Mouse (Mus musculus) ES-Bruce4 (cell line): ENCODE results near the gene Cbfa2t2. TPM values are rescaled to one million over a fixed set of nuclear protein-coding genes. Genes with fewer than 3 reads are reported as not detected.

Experiments
- H3K27ac ChIP-seq: 2 replicates; pipeline ENCODE4 v1.5.1; 2012; ENCODE audit warnings: low read length, inconsistent platforms; ENCODE audit not compliant: insufficient read depth
- H3K27me3 ChIP-seq: 2 replicates; pipeline ENCODE4 v1.6.1; 2012; ENCODE audit warnings: mild to moderate bottlenecking, low read length, inconsistent platforms; ENCODE audit not compliant: control insufficient read depth, poor library complexity, insufficient read depth, severe bottlenecking
- H3K36me3 ChIP-seq: 2 replicates; pipeline ENCODE4 v1.6.1; 2012; ENCODE audit warnings: inconsistent platforms, mild to moderate bottlenecking, low read length, moderate library complexity; ENCODE audit not compliant: control insufficient read depth, poor library complexity, insufficient read depth, severe bottlenecking
- H3K4me1 ChIP-seq: one replicate; pipeline ENCODE4 v1.8.1; 2011; ENCODE audit warnings: low read length; ENCODE audit not compliant: control insufficient read depth, insufficient read depth
- H3K4me3 ChIP-seq: 2 replicates; pipeline ENCODE4 v1.5.1; 2011; ENCODE audit warnings: low read depth, mild to moderate bottlenecking, low read length
- H3K9ac ChIP-seq: 2 replicates; pipeline ENCODE4 v1.6.1; 2012; ENCODE audit warnings: low read depth, mild to moderate bottlenecking, inconsistent platforms; ENCODE audit not compliant: poor library complexity, severe bottlenecking
- H3K9me3 ChIP-seq: replicated peaks from 2 replicates; pipeline ENCODE4 v1.6.1; 2012; ENCODE audit warnings: mild to moderate bottlenecking, low read length, inconsistent platforms; ENCODE audit not compliant: control insufficient read depth, poor library complexity, insufficient read depth, severe bottlenecking
- CTCF ChIP-seq: IDR thresholded peaks from one replicate; pipeline ENCODE4 v1.8.1; 2011; ENCODE audit warnings: low read depth, low read length
- EP300 ChIP-seq: IDR thresholded peaks from 2 replicates; pipeline ENCODE4 v1.6.1; 2011; ENCODE audit warnings: low read depth, low read length; ENCODE audit not compliant: insufficient read depth
- POLR2A ChIP-seq: IDR thresholded peaks from one replicate; pipeline ENCODE4 v1.8.1; 2011; ENCODE audit warnings: low read length; ENCODE audit not compliant: insufficient read depth
- polyA plus RNA-seq: library from polyadenylated mRNA; stranded (reverse); fragments of >200 nt; gene quantifications from 2 replicates; pipeline ENCODE4 v1.2.4, GENCODE M21; 2011; ENCODE audit warnings: low read depth; ENCODE audit not compliant: missing spikeins, insufficient read depth, insufficient read length

The Cbfa2t2 gene
- polyA plus RNA-seq, 1 experiment, result 79.9 TPM

- Histone ChIP-seq H3K4me1 (peaks cover 3% of the 10 kb centered on the region), H3K36me3 (no peaks in the 10 kb centered on the region), H3K4me3 (no peak overlapping the region), H3K27me3 (no peaks in the 10 kb centered on the region), H3K27ac (no peak overlapping the region), H3K9ac (no peak overlapping the region), H3K9me3 (no peaks in the 10 kb centered on the region)
- TF ChIP-seq POLR2A, result no peak
- no peak for TF ChIP-seq EP300
- TF ChIP-seq CTCF, result no peak
Observed at GRCm38 (mm10) chr2:154574271-154574670, 138.0 kb downstream of the Cbfa2t2 start.

GRCm38 (mm10) chr2:154576876-154577743 lies 140.8 kb downstream of the Cbfa2t2 start:
- no peaks in the 10 kb centered on the region for H3K27me3 ChIP-seq
- TF ChIP-seq EP300 (0 out of 2 replicates have a peak, but pooled peaks have one; percentile 52), CTCF (no peak)
- H3K4me1 ChIP-seq, result peaks cover 3% of the 10 kb centered on the region
- no peak overlapping the region for H3K27ac ChIP-seq
- H3K9me3 ChIP-seq, result no peaks in the 10 kb centered on the region
- H3K9ac ChIP-seq, result no peak overlapping the region
- no peaks in the 10 kb centered on the region for H3K36me3 ChIP-seq
- no peak overlapping the region for H3K4me3 ChIP-seq

DNA sequence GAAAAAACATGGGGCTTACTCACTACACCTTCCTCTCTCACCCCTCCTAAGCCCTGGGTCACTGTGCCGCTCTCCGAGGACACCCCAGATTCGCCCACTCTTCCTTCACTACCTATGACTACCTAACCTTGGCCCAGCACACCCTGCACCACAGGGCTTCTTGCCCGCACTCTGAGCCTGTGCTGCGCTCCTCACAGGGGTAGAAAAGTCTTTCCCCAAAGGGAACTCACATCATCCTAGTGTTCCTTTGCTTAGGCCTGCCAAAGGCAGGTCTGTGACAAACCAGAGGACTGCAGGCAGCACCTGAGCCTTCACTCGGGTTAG lies 141.4 kb downstream of the Cbfa2t2 start:
- H3K27ac ChIP-seq, result no peak overlapping the region
- no peak overlapping the region for H3K9ac ChIP-seq
- no peaks in the 10 kb centered on the region for H3K9me3 ChIP-seq
- no peaks in the 10 kb centered on the region for H3K36me3 ChIP-seq
- H3K27me3 ChIP-seq, result no peaks in the 10 kb centered on the region
- no peak overlapping the region for H3K4me3 ChIP-seq
- H3K4me1 ChIP-seq, result peaks cover 3% of the 10 kb centered on the region
- TF ChIP-seq EP300 (no peak), POLR2A (no peak), CTCF (no peak)

GRCm38 (mm10) chr2:154580586-154580985 lies 144.3 kb downstream of the Cbfa2t2 start:
- H3K9me3 ChIP-seq, result no peaks in the 10 kb centered on the region
- TF ChIP-seq EP300 (no peak), CTCF (no peak), POLR2A (no peak)
- H3K4me3 ChIP-seq, result no peak overlapping the region
- no peak overlapping the region for H3K9ac ChIP-seq
- no peaks in the 10 kb centered on the region for H3K36me3 ChIP-seq
- peaks cover 3% of the 10 kb centered on the region for H3K4me1 ChIP-seq
- H3K27me3 ChIP-seq, result no peaks in the 10 kb centered on the region
- H3K27ac ChIP-seq, result no peak overlapping the region

DNA sequence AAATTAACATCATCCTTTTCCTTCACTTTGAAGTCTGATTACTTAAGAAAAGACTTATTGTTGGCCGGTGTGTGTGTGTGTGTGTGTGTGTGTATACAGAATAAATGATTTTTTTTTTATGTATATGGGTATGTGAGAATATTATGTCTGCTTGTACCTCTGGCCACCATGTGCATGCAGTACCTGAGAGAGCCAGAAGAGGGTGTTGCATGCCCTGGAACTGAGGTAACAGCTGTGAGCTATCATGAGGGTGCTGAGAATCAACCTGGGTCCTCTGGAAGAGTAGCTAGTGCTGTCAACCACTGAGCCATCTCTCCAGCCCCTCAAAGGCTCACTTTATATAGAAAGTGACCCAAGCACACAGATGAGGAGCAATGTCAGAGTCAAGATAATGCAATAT lies 145.1 kb downstream of the Cbfa2t2 start:
- TF ChIP-seq CTCF (peak; percentile 41), POLR2A (no peak)
- H3K4me1 ChIP-seq, result peaks cover 2% of the 10 kb centered on the region
- no peak overlapping the region for H3K27ac ChIP-seq
- H3K36me3 ChIP-seq, result no peaks in the 10 kb centered on the region
- H3K4me3 ChIP-seq, result no peak overlapping the region
- H3K9ac ChIP-seq, result no peak overlapping the region
- H3K27me3 ChIP-seq, result no peaks in the 10 kb centered on the region
- no peaks in the 10 kb centered on the region for H3K9me3 ChIP-seq

- Histone ChIP-seq H3K9me3 (no peaks in the 10 kb centered on the region), H3K27ac (no peak overlapping the region), H3K4me1 (no peaks in the 10 kb centered on the region), H3K4me3 (no peak overlapping the region), H3K36me3 (no peaks in the 10 kb centered on the region), H3K9ac (no peak overlapping the region), H3K27me3 (no peaks in the 10 kb centered on the region)
- TF ChIP-seq POLR2A, result no peak
- no peak for TF ChIP-seq CTCF
- TF ChIP-seq EP300, result no peak
Observed at GRCm38 (mm10) chr2:154583906-154584872, 147.9 kb downstream of the Cbfa2t2 start.
